Mouse (Mus musculus) NIH3T3 (cell line): Measurements from ENCODE around the gene Gbp2.
"Not testable (repeated sequence)": the region's sequence is repeated elsewhere in the genome, so short reads cannot be mapped to it uniquely, and the experiment has no call there.

ENCODE experiments used
- DNase-seq: peaks from one replicate; pipeline ENCODE4 v3.0.0-alpha.2; 2012; ENCODE audit warnings: low read depth

Gene Gbp2

DNA sequence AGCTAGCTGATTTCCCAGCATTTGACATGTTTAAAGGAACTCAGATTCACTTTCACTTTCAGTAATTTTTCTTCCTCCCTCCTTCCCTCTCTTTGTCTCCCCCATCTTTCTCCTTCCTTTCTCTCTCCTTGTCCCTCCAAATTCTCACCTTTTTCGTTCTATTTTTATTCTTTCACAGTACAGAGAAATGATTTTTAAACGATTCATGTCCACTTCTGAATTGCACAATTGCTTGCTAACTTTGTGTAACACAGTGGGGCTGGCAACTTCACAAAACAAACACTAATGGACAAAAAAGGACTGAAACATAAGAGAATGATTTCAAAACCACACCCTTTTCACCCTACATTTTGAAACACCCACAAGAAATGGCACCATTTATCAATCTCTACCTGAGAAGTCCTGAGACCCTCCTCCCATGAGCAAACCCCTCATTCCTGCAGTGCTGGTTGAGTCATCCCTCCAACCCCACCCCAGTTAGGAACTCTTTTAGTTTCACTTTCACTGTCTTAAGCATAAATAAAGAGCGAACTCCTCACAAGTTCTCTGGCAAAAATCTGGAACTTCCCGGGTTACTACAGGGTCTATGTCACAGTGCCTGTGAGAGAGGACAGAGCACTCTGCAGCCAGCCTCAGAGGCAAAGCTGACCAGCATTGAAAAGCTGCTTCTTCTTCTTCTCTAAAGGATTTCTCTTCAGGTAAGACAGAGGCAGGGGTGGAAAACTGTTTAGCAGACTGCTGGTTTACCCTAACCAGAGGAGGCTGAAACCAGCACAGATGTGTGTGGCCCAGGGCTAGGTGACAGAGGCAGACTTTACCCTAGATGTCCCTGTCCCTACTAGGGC, at the start of gene Gbp2:
TSS of gene Gbp2 (plus strand) at position 492 of the 845 bp plus-strand sequence.
- DNase-seq: peak; percentile 90

- DNase-seq: no peak
These were observed 49.7 kb upstream of the Gbp2 start for GRCm38 (mm10) chr3:142570738-142571137.

DNA sequence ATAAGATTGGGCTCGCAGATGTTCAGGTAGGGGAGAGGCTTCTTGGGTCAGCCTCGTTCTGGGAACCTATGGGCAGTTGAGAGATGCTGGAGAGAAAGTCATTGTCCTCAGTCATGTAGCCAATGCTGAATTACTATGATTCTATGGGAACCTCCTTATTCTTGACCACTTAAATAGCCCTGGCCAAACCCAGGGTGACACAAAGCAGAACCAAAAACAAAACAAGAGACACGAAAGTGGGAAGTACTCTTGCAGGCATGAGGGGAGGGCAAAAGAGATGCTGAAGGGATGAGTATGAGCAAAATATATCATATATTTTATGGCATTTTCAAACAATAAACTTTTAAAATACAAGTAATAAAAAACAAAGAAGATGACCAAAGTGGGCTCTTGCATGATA, 43.3 kb upstream of the Gbp2 start:
- DNase-seq: no peak

- DNase-seq: no peak
These were observed 42.1 kb upstream of the Gbp2 start for GRCm38 (mm10) chr3:142578342-142578741.

DNA sequence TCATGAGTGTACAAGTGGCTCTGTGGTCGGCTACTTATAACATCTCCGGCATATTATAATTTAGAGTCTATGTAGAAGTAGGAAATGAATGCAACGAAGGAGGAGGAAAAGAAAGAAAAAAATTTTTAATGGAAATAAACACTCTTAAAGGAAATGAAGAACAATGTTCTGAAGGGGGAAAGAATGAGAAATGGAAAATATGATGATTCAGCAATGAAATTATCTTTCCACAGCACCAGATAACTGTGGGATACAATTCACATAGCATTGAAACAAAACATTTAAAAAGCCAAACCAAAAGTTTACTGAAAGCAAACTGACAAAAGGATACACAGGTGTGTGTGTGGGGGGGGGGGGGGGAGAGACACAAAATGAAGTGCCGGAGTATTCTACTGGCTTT, 37.3 kb upstream of the Gbp2 start:
- DNase-seq: no peak

- no peak for DNase-seq
These were observed 33.0 kb upstream of the Gbp2 start for GRCm38 (mm10) chr3:142587386-142587785.

DNA sequence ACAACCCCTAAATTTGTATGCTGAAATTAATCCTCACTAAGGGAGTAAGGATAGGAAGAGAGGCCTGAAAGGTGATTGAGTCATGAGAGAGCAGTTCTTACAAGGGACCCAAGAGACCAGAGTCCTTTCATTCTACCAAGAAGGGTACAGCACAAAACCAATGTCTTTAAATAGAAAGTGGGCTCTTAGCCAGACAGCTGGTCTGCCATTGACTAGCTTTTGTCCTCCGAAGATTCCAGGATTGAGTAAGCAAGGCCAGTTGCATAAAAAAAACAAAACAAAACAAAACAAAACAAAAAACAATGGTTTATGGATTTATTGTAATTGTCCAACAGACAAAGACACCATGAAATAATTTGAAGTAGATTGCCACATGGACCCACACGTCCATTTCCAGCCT, 31.5 kb upstream of the Gbp2 start:
- DNase-seq: no peak

- no peak for DNase-seq
These were observed 29.9 kb upstream of the Gbp2 start for GRCm38 (mm10) chr3:142590431-142591067.

- no peak for DNase-seq
These were observed 25.9 kb upstream of the Gbp2 start, which contains the start of gene Gbp2b for GRCm38 (mm10) chr3:142594547-142594946. Gbp2b (plus strand) TSS chr3:142594847.

- DNase-seq: no peak
These were observed 22.5 kb upstream of the Gbp2 start for GRCm38 (mm10) chr3:142597923-142598322.

- DNase-seq: no peak
These were observed 18.7 kb upstream of the Gbp2 start for GRCm38 (mm10) chr3:142601675-142602074.

- DNase-seq: no peak
These were observed 1.7 kb upstream of the Gbp2 start for GRCm38 (mm10) chr3:142618658-142619057.

GRCm38 (mm10) chr3:142619606-142620005, 796 bp upstream of the Gbp2 start:
- peak; percentile 63 for DNase-seq

DNA sequence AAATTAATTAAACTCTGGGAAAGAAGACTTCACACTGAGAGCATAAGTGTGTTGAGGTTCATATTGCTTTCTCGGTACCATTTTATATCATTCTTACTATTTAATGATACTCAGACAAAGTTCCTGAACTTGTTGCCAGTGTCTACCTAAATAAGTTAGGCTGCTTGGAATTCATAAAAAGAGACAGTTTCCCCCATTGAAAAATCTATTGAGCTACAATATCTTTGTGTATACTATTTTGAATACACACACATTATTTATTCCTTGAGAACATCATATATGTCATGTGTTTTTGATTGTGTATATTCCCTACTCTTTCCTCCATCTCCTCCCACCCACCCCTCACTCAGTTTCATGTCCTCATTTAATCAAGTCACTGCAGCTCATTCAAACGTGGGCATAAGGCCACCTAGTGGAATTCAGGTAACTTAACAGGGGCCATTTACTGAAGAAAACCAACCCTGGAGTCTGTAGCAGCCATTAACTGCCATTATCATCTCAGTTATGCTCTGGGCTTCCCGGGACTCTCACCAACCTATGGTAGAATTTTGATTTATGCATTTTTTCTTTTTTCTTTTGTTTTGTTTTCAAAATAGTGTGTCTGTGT, 657 bp downstream of the Gbp2 start:
- peak; percentile 78 for DNase-seq

DNA sequence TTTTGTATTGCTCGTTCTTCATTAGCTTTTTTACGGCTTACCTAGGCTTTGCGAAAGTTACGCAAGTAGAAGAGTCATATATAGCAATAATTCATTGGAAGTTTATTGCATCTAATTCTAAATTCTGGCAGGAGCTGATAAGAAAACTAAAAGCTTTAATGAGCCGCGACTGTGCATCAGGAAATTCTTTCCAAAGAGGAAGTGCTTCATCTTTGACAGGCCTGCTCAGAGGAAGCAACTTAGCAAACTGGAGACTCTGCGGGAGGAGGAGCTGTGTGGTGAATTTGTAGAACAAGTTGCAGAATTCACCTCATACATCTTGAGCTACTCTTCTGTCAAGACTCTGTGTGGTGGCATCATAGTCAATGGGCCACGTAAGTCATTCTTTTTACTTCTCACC, 10.0 kb downstream of the Gbp2 start:
- DNase-seq: no peak

- peak; percentile 22 for DNase-seq
These were observed 19.8 kb downstream of the Gbp2 start for GRCm38 (mm10) chr3:142640201-142640600.

DNA sequence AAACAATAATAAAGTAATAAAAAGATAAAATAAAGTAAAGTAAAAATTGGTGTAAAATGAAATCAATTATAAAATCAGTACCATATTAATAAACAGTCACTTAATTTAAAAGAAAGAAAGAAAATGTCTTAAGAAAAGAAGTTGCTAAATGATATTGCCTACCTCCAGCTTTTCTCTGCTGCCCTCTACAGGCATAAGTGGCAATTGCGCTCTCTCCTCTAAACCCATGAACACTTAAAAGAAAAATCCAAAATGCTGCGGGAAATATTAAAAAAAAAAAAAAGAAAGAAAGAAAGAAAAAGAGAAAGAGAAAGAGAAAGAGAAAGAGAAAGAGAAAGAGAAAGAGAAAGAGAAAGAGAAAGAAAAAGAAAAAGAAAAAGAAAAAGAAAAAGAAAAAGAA, 25.5 kb downstream of the Gbp2 start:
- peak; percentile 91 for DNase-seq

GRCm38 (mm10) chr3:142647836-142648235, 27.4 kb downstream of the Gbp2 start:
- not testable (repeated sequence) for DNase-seq

DNA sequence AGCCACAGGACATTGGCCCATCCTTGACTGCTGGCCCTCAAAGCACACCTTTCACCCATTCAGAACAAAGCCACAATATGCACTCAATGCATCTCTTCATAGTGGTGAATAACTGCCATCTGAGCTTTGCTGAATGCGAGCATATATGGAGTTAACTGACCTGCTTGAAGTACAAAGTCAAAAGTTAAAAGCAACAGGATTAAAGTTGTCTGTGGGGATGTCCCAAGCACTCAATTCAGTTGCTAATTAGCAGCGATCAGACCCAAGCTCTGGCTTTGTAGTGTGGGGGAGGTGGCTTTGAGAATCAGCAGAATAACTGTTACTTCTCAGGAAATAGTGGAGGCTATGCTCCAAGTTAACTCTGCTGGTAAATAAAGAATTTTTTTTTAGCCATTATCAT, 29.8 kb downstream of the Gbp2 start:
- no peak for DNase-seq

GRCm38 (mm10) chr3:142664723-142665122, 44.3 kb downstream of the Gbp2 start:
- DNase-seq: no peak

- peak; percentile 44 for DNase-seq
These were observed 54.2 kb downstream of the Gbp2 start for GRCm38 (mm10) chr3:142674607-142675006.
